Mouse (Mus musculus): Measurements from ENCODE around the gene Epb41.
A peak's percentile ranks its signal among the peaks of the same experiment; 100 is the strongest.

The Epb41 gene

GRCm38 (mm10) chr4:132074933-132075769 is at the start of gene Epb41:
Gene Epb41, minus strand, starts transcription at chr4:132075321.
- peak; percentile 99 to 100 for DNase-seq

GRCm38 (mm10) chr4:132123166-132123565 is 48.0 kb upstream of the Epb41 start:
- DNase-seq, result no peak

- DNase-seq, result no peak
Observed at GRCm38 (mm10) chr4:132121674-132122073, 46.6 kb upstream of the Epb41 start.

GRCm38 (mm10) chr4:132119566-132119965 is 44.4 kb upstream of the Epb41 start:
- DNase-seq, result no peak

GRCm38 (mm10) chr4:132116315-132116714 is 41.2 kb upstream of the Epb41 start:
- DNase-seq, result no peak

GRCm38 (mm10) chr4:132113411-132114095 is 38.4 kb upstream of the Epb41 start:
- peak; percentile 11 to 33 for DNase-seq

- DNase-seq, result no peak
Observed at GRCm38 (mm10) chr4:132111227-132111626, 36.1 kb upstream of the Epb41 start.

GRCm38 (mm10) chr4:132108221-132108620 is 33.1 kb upstream of the Epb41 start:
- no peak for DNase-seq

GRCm38 (mm10) chr4:132101152-132101551 is 26.0 kb upstream of the Epb41 start:
- no peak for DNase-seq

- DNase-seq, result no peak
Observed at GRCm38 (mm10) chr4:132099548-132099947, 24.4 kb upstream of the Epb41 start.

- no peak for DNase-seq
Observed at GRCm38 (mm10) chr4:132095043-132095442, 19.9 kb upstream of the Epb41 start.

- no peak for DNase-seq
Observed at GRCm38 (mm10) chr4:132093928-132094327, 18.8 kb upstream of the Epb41 start.

- no peak for DNase-seq
Observed at GRCm38 (mm10) chr4:132093136-132093535, 18.0 kb upstream of the Epb41 start.

GRCm38 (mm10) chr4:132088921-132089320 is 13.8 kb upstream of the Epb41 start:
- peak; percentile 59 to 75 for DNase-seq

GRCm38 (mm10) chr4:132085114-132085513 is 10.0 kb upstream of the Epb41 start:
- DNase-seq, result no peak

- no peak for DNase-seq
Observed at GRCm38 (mm10) chr4:132080492-132080983, 5.4 kb upstream of the Epb41 start.

GRCm38 (mm10) chr4:132079555-132080275 is 4.6 kb upstream of the Epb41 start:
- peak; percentile 71 to 81 for DNase-seq

GRCm38 (mm10) chr4:132078296-132078714 is 3.2 kb upstream of the Epb41 start:
- DNase-seq, result no peak

GRCm38 (mm10) chr4:132077445-132077844 is 2.3 kb upstream of the Epb41 start:
- no peak for DNase-seq

GRCm38 (mm10) chr4:132076480-132077405 is 1.6 kb upstream of the Epb41 start:
- DNase-seq, result no peak

GRCm38 (mm10) chr4:132075796-132076195 is 675 bp upstream of the Epb41 start:
- DNase-seq, result no peak

Measured in cerebellum, adult 18-20 months (tissue).